Mouse (Mus musculus) T-helper 17 cell (primary cell): ENCODE data around the gene Pls1.

ENCODE experiments used
- in situ Hi-C, 2 experiments: fragments of 300-600 bp; cut with MboI, MseI; formaldehyde crosslinking; loops; 1 replicate in 1 of 2; 2 replicates in 1 of 2; pipeline ENCODE4 v1.15.1; 2025; ENCODE audit warnings: high pct_unique_total_duplicates in 2 of 2

Pls1 gene

DNA sequence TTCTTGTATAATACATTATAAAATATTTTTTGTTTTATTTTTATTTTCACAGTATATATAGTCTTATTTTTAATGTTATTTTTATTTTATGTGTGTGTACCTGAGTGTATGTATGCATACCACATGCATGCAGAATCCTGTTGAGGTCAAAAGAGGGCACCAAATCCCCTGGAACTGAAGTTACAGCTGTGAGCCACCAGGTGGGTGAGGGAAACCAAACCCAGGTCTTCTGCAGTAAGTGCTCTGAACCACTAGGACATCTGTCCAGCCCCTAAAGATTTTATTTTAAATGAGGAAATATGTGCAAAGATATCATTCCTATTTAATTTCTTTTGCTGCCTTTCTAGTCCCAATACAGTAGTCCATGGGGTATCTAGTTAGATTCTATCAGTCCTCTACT, 136.2 kb downstream of the Pls1 start:
- in situ Hi-C loops = no loop called here

DNA sequence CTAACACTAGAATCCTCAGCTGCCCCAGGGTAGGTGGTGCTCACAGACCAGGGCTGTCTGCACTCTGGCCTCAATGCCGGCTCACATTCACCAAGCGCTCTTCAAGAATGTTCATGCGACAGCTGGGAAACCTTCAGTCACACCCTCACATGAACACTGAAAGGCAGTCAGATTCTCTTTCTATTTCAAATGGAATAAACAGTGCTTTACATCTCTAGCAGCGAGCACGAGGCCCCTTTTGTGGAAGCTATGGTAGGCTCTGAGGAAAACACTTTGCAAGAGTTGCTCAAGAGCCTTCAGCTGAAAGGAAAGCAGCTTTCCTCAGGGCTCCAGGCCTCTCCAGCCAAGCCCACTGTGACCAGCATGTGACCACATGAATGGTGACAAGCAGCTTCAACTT, 139.7 kb downstream of the Pls1 start:
- in situ Hi-C loops = no loop called here

DNA sequence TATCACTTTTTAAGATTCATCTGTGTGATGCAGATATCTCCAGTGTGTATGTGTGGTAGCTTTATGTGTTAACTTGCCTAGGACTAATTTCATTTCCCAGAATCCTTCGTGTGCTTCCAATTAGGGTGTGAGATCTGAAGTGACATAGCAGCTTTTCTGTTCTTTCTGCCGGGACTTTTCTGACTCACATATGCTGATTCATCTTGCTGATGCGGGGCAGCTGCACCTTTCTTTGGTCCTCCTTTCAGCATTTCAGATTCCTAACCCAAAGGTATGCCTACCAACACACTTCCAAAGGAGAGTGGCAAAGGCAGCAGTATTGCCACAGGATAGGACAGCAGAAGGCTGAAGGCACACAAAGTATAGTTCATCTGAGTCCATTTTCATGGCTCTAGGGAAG, 141.0 kb downstream of the Pls1 start:
- in situ Hi-C loops = no loop called here
